Comparison of ENCODE assay signal across 10 mouse cellular contexts in genomic region chr6:97395477-97396350, GRCm38 (mm10).
DNase-seq lines count a peak whose midpoint lies in the region; ATAC-seq and TF ChIP-seq lines count a peak whose summit lies in the region.
"Had no signal": no experiment of that assay in that cellular context is flagged by ENCODE, and none has a peak within 500 bp of the region (broad histone marks: within the 10 kb centered on the region; RNA-seq: fewer than 3 reads in every experiment).

No protein-coding gene starts in this region.

- no peak for TF ChIP-seq EP300 in heart, postnatal 0 days (IDR thresholded peaks at IDR 0.05; ENCODE audit: low read depth)

- 34% methylated on average over 17 of the region's 17 CpGs for WGBS in heart, postnatal 0 days
- WGBS in limb, embryonic 11.5 days, result 17% methylated on average over 17 of the region's 17 CpGs
- WGBS in neural tube, embryonic 14.5 days, result 8% methylated on average over 17 of the region's 17 CpGs

- H3K9me3 ChIP-seq in heart, postnatal 0 days (replicated peaks; ENCODE audit: control insufficient read depth, low read length), result no peaks in the 10 kb centered on the region
- no peaks in the 10 kb centered on the region for H3K9me3 ChIP-seq in limb, embryonic 11.5 days (ENCODE audit: control insufficient read depth, low read length)
- H3K9me3 ChIP-seq in neural tube, embryonic 14.5 days (ENCODE audit: control insufficient read depth, low read length), result no peaks in the 10 kb centered on the region

- TF ChIP-seq CTCF in heart, postnatal 0 days (IDR thresholded peaks at IDR 0.05; ENCODE audit: low read depth), result no peak

- peak overlapping the region; percentile 37 for H3K4me2 ChIP-seq in heart, postnatal 0 days (ENCODE audit: low read depth, low read length)
- peak overlapping the region; percentile 15 for H3K4me2 ChIP-seq in limb, embryonic 11.5 days (ENCODE audit: low read depth, severe bottlenecking)
- no peak overlapping the region for H3K4me2 ChIP-seq in neural tube, embryonic 14.5 days (ENCODE audit: low read depth, low read length)

- no peaks in the 10 kb centered on the region; the same call in 1 of the 2 replicates for H3K27me3 ChIP-seq in heart, postnatal 0 days (ENCODE audit: control insufficient read depth, insufficient read depth, low read length)
- no peaks in the 10 kb centered on the region for H3K27me3 ChIP-seq in limb, embryonic 11.5 days (ENCODE audit: control insufficient read depth, insufficient read depth, low read length)
- H3K27me3 ChIP-seq in neural tube, embryonic 14.5 days (ENCODE audit: control insufficient read depth, insufficient read depth, low read length), result no peaks in the 10 kb centered on the region
- H3K27me3 ChIP-seq: CH12.LX had no signal

- H3K27ac ChIP-seq in heart, postnatal 0 days (ENCODE audit: low read depth), result no peak overlapping the region
- H3K27ac ChIP-seq in limb, embryonic 11.5 days (replicated peaks; ENCODE audit: low read depth, low read length), result no peak overlapping the region
- peak overlapping the region; percentile 34; the same call in 1 of the 2 replicates for H3K27ac ChIP-seq in neural tube, embryonic 14.5 days (ENCODE audit: low read depth, low read length)

- H3K9ac ChIP-seq in heart, postnatal 0 days (replicated peaks; ENCODE audit: low read depth, low read length), result no peak overlapping the region
- peak overlapping the region; percentile 17; the same call in 1 of the 2 replicates for H3K9ac ChIP-seq in limb, embryonic 11.5 days (ENCODE audit: low read length)
- H3K9ac ChIP-seq in neural tube, embryonic 14.5 days (replicated peaks; ENCODE audit: low read depth, low read length), result no peak overlapping the region

- no peak for ATAC-seq in heart, postnatal 0 days (ENCODE audit: insufficient read depth, low read depth)
- ATAC-seq in limb, embryonic 11.5 days (ENCODE audit: insufficient number of reproducible peaks, low FRiP score, low TSS enrichment, low read depth), result no peak; the same call in 1 of the 2 replicates
- 0 out of 2 replicates have a peak, but pooled peaks have one; percentile 16 for ATAC-seq in neural tube, embryonic 14.5 days (ENCODE audit: low read depth)
- ATAC-seq in erythroid progenitor cell, adult 5-6 weeks (replicated peaks; ENCODE audit: low FRiP score, poor library complexity, severe bottlenecking), result no peak

- DNase-seq in heart, adult 11 months, result peak; percentile 94
- DNase-seq in heart, adult 8-10 months (ENCODE audit: low spot score), result no peak
- DNase-seq in adrenal gland, postnatal 14 days, result peak; percentile 77
- peak; percentile 28 for DNase-seq in heart, postnatal 0 days (ENCODE audit: low spot score)
- DNase-seq in limb, embryonic 11.5 days (ENCODE audit: low spot score), result peak; percentile 51
- DNase-seq in thymus, postnatal 36 days, result no peak

- H3K4me3 ChIP-seq in heart, postnatal 0 days (ENCODE audit: low read depth, low read length), result no peak overlapping the region
- H3K4me3 ChIP-seq in limb, embryonic 11.5 days (ENCODE audit: low read depth, low read length), result no peak overlapping the region
- no peak overlapping the region for H3K4me3 ChIP-seq in neural tube, embryonic 14.5 days (ENCODE audit: low read depth, low read length)
- H3K4me3 ChIP-seq: erythroblast, embryonic 14.5 days had no signal

- no peaks in the 10 kb centered on the region for H3K4me1 ChIP-seq in heart, postnatal 0 days (ENCODE audit: control insufficient read depth, insufficient read depth)
- peaks cover 8% of the 10 kb centered on the region for H3K4me1 ChIP-seq in limb, embryonic 11.5 days (ENCODE audit: control insufficient read depth, insufficient read depth, low read length)
- H3K4me1 ChIP-seq in neural tube, embryonic 14.5 days (ENCODE audit: control insufficient read depth, insufficient read depth, low read length), result peaks cover 19% of the 10 kb centered on the region; the same call in 1 of the 2 replicates

- no peaks in the 10 kb centered on the region for H3K36me3 ChIP-seq in heart, postnatal 0 days (replicated peaks; ENCODE audit: control insufficient read depth, insufficient read depth, low read length)
- no peaks in the 10 kb centered on the region for H3K36me3 ChIP-seq in limb, embryonic 11.5 days (ENCODE audit: control insufficient read depth, insufficient read depth, low read length)
- no peaks in the 10 kb centered on the region for H3K36me3 ChIP-seq in neural tube, embryonic 14.5 days (ENCODE audit: control insufficient read depth, insufficient read depth, low read length)

Comparison
In these comparisons a context has a peak if more than half of its experiments do, and no peak if none do; other contexts are left out.
1. DNase-seq: peak in heart, adult 11 months (single experiment), adrenal gland, postnatal 14 days (single experiment), heart, postnatal 0 days (single experiment) and limb, embryonic 11.5 days (single experiment); none in heart, adult 8-10 months (single experiment) and thymus, postnatal 36 days (0 of 2).